Mouse (Mus musculus) frontal cortex, postnatal 36 days (tissue): Measurements from ENCODE around the gene Cd68.

ENCODE experiments used
- DNase-seq, 2 experiments: peaks; one replicate each; pipeline ENCODE4 v3.0.0; 2022; ENCODE audit warnings: low spot score in 2 of 2

Cd68 gene

GRCm38 (mm10) chr11:69666665-69667005 is 682 bp upstream of the Cd68 start:
- DNase-seq, result no peak

GRCm38 (mm10) chr11:69665457-69665960 is 444 bp downstream of the Cd68 start:
- no peak for DNase-seq

GRCm38 (mm10) chr11:69664841-69665240 is 1.1 kb downstream of the Cd68 start:
- DNase-seq, result no peak

- DNase-seq, result no peak
These were observed 2.2 kb downstream of the Cd68 start for GRCm38 (mm10) chr11:69663795-69664194.

- DNase-seq, result no peak
These were observed 2.8 kb downstream of the Cd68 start for GRCm38 (mm10) chr11:69662967-69663671.

GRCm38 (mm10) chr11:69662213-69662966 is 3.6 kb downstream of the Cd68 start, which contains the start of gene Mpdu1:
Gene Mpdu1, minus strand, starts transcription at chr11:69662642.
- DNase-seq, result peak; percentile 93

- no peak for DNase-seq
These were observed 4.6 kb downstream of the Cd68 start for GRCm38 (mm10) chr11:69661221-69661881.

GRCm38 (mm10) chr11:69657462-69657881 is 8.5 kb downstream of the Cd68 start:
- no peak for DNase-seq

GRCm38 (mm10) chr11:69656617-69657461 is 9.1 kb downstream of the Cd68 start:
- peak in 1 of 2 experiments; percentile 49 for DNase-seq

- no peak for DNase-seq
These were observed 9.9 kb downstream of the Cd68 start for GRCm38 (mm10) chr11:69656065-69656455.

GRCm38 (mm10) chr11:69655264-69656064 is 10.5 kb downstream of the Cd68 start, which contains the start of gene Sox15:
Gene Sox15, plus strand, starts transcription at chr11:69655314.
- DNase-seq, result peak; percentile 64 to 75

- DNase-seq, result no peak
These were observed 11.2 kb downstream of the Cd68 start for GRCm38 (mm10) chr11:69654760-69655159.

GRCm38 (mm10) chr11:69653399-69653798 is 12.6 kb downstream of the Cd68 start:
- no peak for DNase-seq

- no peak for DNase-seq
These were observed 20.1 kb downstream of the Cd68 start for GRCm38 (mm10) chr11:69645860-69646259.

GRCm38 (mm10) chr11:69635471-69635870 is 30.5 kb downstream of the Cd68 start:
- no peak for DNase-seq

GRCm38 (mm10) chr11:69633128-69633866 is 32.7 kb downstream of the Cd68 start:
- no peak for DNase-seq

- DNase-seq, result peak; percentile 100
These were observed 33.5 kb downstream of the Cd68 start, which contains the start of gene Fxr2 for GRCm38 (mm10) chr11:69632284-69633089. Gene Fxr2, plus strand, starts transcription at chr11:69632990.

- no peak for DNase-seq
These were observed 36.2 kb downstream of the Cd68 start for GRCm38 (mm10) chr11:69629802-69630201.

GRCm38 (mm10) chr11:69628286-69628685 is 37.7 kb downstream of the Cd68 start:
- peak; percentile 63 to 83 for DNase-seq
